Mouse (Mus musculus) CH12.LX (cell line): ENCODE results near the gene Hpcal4. TPM values are rescaled to one million over a fixed set of nuclear protein-coding genes. Genes with fewer than 3 reads are reported as not detected.

Source experiments
- DNase-seq: peaks from one replicate; pipeline ENCODE4 v3.0.0-alpha.2; 2013; ENCODE audit errors: extremely low read depth
- H3K27ac ChIP-seq: 2 replicates; pipeline ENCODE4 v1.5.1; 2012; ENCODE audit warnings: low read depth, mild to moderate bottlenecking, control low read depth, moderate library complexity; ENCODE audit not compliant: insufficient read depth
- H3K27me3 ChIP-seq: replicated peaks from 2 replicates; pipeline ENCODE3; 2012; ENCODE audit warnings: inconsistent platforms
- H3K36me3 ChIP-seq, 2 experiments: replicated peaks in 1 of 2; 2 replicates each; pipeline versions ENCODE3 to v1.6.1; 2012; ENCODE audit warnings: inconsistent platforms in 1 of 2, low read length in 1 of 2, mild to moderate bottlenecking in 1 of 2, mixed read lengths in 1 of 2, moderate library complexity in 1 of 2; ENCODE audit not compliant: control insufficient read depth in 1 of 2, insufficient read depth in 1 of 2
- H3K4me1 ChIP-seq, 2 experiments: 2 replicates each; pipeline ENCODE4 v1.6.1; 2012; ENCODE audit warnings: inconsistent platforms in 1 of 2, moderate library complexity in 1 of 2; ENCODE audit not compliant: insufficient read depth in 2 of 2, control insufficient read depth in 1 of 2
- H3K4me2 ChIP-seq: 2 replicates; pipeline ENCODE4 v1.6.1; 2012; ENCODE audit warnings: low read depth, mild to moderate bottlenecking, control low read depth; ENCODE audit not compliant: poor library complexity, insufficient read depth, severe bottlenecking
- H3K4me3 ChIP-seq, 3 experiments: fragments of 150-350 bp in 1 of 3; sonication (generic) in 1 of 3; replicated peaks in 1 of 3; 2 replicates each; pipeline versions ENCODE3 to v1.5.1; 2011 to 2012; ENCODE audit warnings: low read depth in 2 of 3, low read length in 2 of 3, mild to moderate bottlenecking in 2 of 3, moderate library complexity in 2 of 3, control low read depth in 1 of 3, improper control_type of control experiment in 1 of 3, inconsistent platforms in 1 of 3, mixed read lengths in 1 of 3; ENCODE audit not compliant: poor library complexity in 1 of 3
- H3K79me2 ChIP-seq: replicated peaks from 2 replicates; pipeline ENCODE4 v1.6.1; 2012; ENCODE audit warnings: mild to moderate bottlenecking, moderate library complexity; ENCODE audit not compliant: control insufficient read depth, poor library complexity, insufficient read depth, severe bottlenecking; ENCODE audit errors: extremely low read depth
- H3K9ac ChIP-seq: 2 replicates; pipeline ENCODE4 v1.6.1; 2012; ENCODE audit warnings: low read depth, mild to moderate bottlenecking, control low read depth, moderate library complexity; ENCODE audit not compliant: insufficient read depth
- H3K9me3 ChIP-seq: replicated peaks from 2 replicates; pipeline ENCODE3; 2012; ENCODE audit warnings: low read length, inconsistent platforms, mixed read lengths
- CTCF ChIP-seq, 2 experiments: IDR thresholded peaks in 1 of 2; conservative IDR thresholded peaks in 1 of 2; 2 replicates each; pipeline ENCODE4 v1.5.1; 2011 to 2012; ENCODE audit warnings: low read depth in 2 of 2, low read length in 2 of 2, improper control_type of control experiment in 1 of 2, inconsistent platforms in 1 of 2, mild to moderate bottlenecking in 1 of 2, moderate library complexity in 1 of 2
- GABPA ChIP-seq: IDR thresholded peaks from 2 replicates; pipeline ENCODE4 v1.6.1; 2012; ENCODE audit warnings: low read depth, low read length, improper control_type of control experiment, inconsistent platforms; ENCODE audit not compliant: insufficient replicate concordance
- HCFC1 ChIP-seq: IDR thresholded peaks from 2 replicates; pipeline ENCODE4 v1.6.1; 2012; ENCODE audit warnings: low read depth, mild to moderate bottlenecking, inconsistent platforms, low read length, improper control_type of control experiment
- MAFK ChIP-seq: IDR thresholded peaks from 2 replicates; pipeline ENCODE4 v1.6.1; 2011; ENCODE audit warnings: low read length, improper control_type of control experiment; ENCODE audit not compliant: insufficient replicate concordance
- MAX ChIP-seq: IDR thresholded peaks from 2 replicates; pipeline ENCODE4 v1.6.1; 2011; ENCODE audit warnings: low read length, improper control_type of control experiment
- MEF2A ChIP-seq: IDR thresholded peaks from 2 replicates; pipeline ENCODE4 v1.6.1; 2014; ENCODE audit warnings: low read depth, mild to moderate bottlenecking, inconsistent platforms, low read length, improper control_type of control experiment, borderline replicate concordance
- MXI1 ChIP-seq: IDR thresholded peaks from 2 replicates; pipeline ENCODE4 v1.6.1; 2011; ENCODE audit warnings: mild to moderate bottlenecking, low read depth, low read length, improper control_type of control experiment
- NELFE ChIP-seq: IDR thresholded peaks from 2 replicates; pipeline ENCODE4 v1.6.1; 2011; ENCODE audit warnings: low read depth, low read length, improper control_type of control experiment
- POLR2AphosphoS2 ChIP-seq: IDR thresholded peaks from 2 replicates; pipeline ENCODE4 v1.6.1; 2011; ENCODE audit warnings: low read depth, low read length, improper control_type of control experiment
- RCOR1 ChIP-seq: conservative IDR thresholded peaks from 2 replicates; pipeline ENCODE4 v1.6.1; 2012; ENCODE audit warnings: low read depth, mild to moderate bottlenecking, inconsistent platforms, low read length, improper control_type of control experiment
- SIN3A ChIP-seq: IDR thresholded peaks from 2 replicates; pipeline ENCODE4 v1.6.1; 2012; ENCODE audit warnings: low read length, improper control_type of control experiment, inconsistent platforms
- SMC3 ChIP-seq: IDR thresholded peaks from 2 replicates; pipeline ENCODE4 v1.6.1; 2011; ENCODE audit warnings: low read depth, low read length, improper control_type of control experiment
- TBP ChIP-seq: conservative IDR thresholded peaks from 2 replicates; pipeline ENCODE4 v1.6.1; 2011; ENCODE audit warnings: low read depth, low read length, improper control_type of control experiment
- TCF12 ChIP-seq: IDR thresholded peaks from 2 replicates; pipeline ENCODE4 v1.6.1; 2014; ENCODE audit warnings: low read depth, mild to moderate bottlenecking, inconsistent platforms, low read length, improper control_type of control experiment
- ZC3H11A ChIP-seq: IDR thresholded peaks from 2 replicates; pipeline ENCODE4 v1.6.1; 2012; ENCODE audit warnings: low read depth, mild to moderate bottlenecking, inconsistent platforms, low read length, improper control_type of control experiment
- ZKSCAN1 ChIP-seq: IDR thresholded peaks from 2 replicates; pipeline ENCODE4 v1.6.1; 2012; ENCODE audit warnings: low read depth, inconsistent platforms, low read length, improper control_type of control experiment, borderline replicate concordance
- dilution Hi-C: fragments of 300-500 bp; cut with MboI; formaldehyde crosslinking; loops from 2 replicates; pipeline ENCODE4 v1.14.3; 2020; ENCODE audit warnings: low sequenced_read_pairs; ENCODE audit not compliant: extremely low pct_unique_long_range_greater_than_20kb, extremely low pct_ligation_motif_present
- in situ Hi-C: fragments of 300-500 bp; cut with MboI; formaldehyde crosslinking; loops from 3 replicates; pipeline ENCODE4 v1.14.3; 2019; ENCODE audit warnings: low sequenced_read_pairs, low pct_ligation_motif_present, low pct_unique_long_range_greater_than_20kb, mixed read lengths
- polyA plus RNA-seq: library from polyadenylated mRNA; unstranded; fragments of >175 nt; gene quantifications from 2 replicates; pipeline ENCODE4 v1.2.1, GENCODE M21; 2012; ENCODE audit warnings: low read depth; ENCODE audit not compliant: insufficient read length
- total RNA-seq, 2 experiments: library from RNA; depleted of rRNA; stranded (reverse); fragments of 300-350 nt in 1 of 2; fragments of >200 nt in 1 of 2; gene quantifications; 2 replicates each; pipeline ENCODE4 v1.2.3; 2012 to 2014

Hpcal4 gene
- total and polyA plus RNA-seq, 3 experiments = not detected

DNA sequence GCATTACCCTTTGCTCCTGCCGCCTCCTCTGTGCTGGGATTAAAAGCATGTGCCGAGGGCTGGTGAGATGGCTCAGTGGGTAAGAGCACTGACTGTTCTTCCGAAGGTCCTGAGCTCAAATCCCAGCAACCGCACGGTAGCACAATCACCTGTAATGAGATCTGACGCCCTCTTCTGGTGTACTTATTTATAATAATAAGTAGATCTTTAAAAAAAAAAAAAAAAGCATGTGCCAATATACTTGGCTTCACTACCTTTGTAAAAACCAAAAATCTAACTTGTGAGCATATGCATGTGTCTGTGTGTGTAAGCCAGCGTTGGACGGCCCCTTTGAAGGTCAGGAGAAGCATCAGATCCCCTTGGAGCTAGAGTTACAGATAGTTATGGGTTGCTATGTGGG is 28.0 kb downstream of the Hpcal4 start:
- DNase-seq = no peak
- in situ Hi-C loops (no loop called here), dilution Hi-C loops (no loop called here)
- Histone ChIP-seq H3K4me3 (no peak overlapping the region), H3K27ac (no peak overlapping the region), H3K36me3 (no peaks in the 10 kb centered on the region), H3K4me1 (no peaks in the 10 kb centered on the region), H3K79me2 (no peaks in the 10 kb centered on the region), H3K27me3 (peaks cover 96% of the 10 kb centered on the region), H3K9ac (no peak overlapping the region), H3K4me2 (no peak overlapping the region), H3K9me3 (no peaks in the 10 kb centered on the region)
- no peak for TF ChIP-seq GABPA
- TF ChIP-seq SIN3A = no peak
- TF ChIP-seq MAX = no peak

DNA sequence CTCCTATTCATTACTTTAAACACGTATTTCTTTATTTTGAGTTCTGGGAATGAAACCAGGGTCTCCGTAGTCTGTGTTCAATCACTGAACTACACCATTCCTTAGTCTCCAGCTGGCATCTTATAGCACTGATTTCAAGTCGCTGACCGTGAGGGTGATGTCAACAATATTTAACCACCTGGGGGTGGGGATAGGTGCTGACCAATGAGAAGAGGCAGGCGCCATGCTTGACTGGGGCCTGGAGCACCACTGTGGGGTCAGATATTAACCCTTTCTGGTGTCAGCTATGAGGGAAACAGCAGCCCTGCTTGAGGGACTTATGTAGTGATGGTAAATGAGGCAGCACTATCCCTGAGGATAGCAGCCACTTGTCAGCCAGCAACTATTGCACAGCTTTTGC is 28.4 kb downstream of the Hpcal4 start:
- Histone ChIP-seq H3K27me3 (peaks cover 96% of the 10 kb centered on the region), H3K79me2 (no peaks in the 10 kb centered on the region), H3K9ac (no peak overlapping the region), H3K36me3 (no peaks in the 10 kb centered on the region), H3K9me3 (no peaks in the 10 kb centered on the region), H3K4me3 (no peak overlapping the region), H3K27ac (no peak overlapping the region), H3K4me2 (no peak overlapping the region), H3K4me1 (no peaks in the 10 kb centered on the region)
- DNase-seq = no peak
- dilution Hi-C loops = no loop called here
- in situ Hi-C loops = no loop called here
- TF ChIP-seq HCFC1 (no peak), MAFK (no peak), TCF12 (no peak), POLR2AphosphoS2 (no peak), NELFE (no peak), MEF2A (no peak), ZC3H11A (no peak), SMC3 (no peak), MAX (no peak), CTCF (conservative IDR thresholded peaks at IDR 0.05 in 1 of 2, IDR thresholded peaks at IDR 0.05 in 1 of 2; ENCODE audit: low read depth in 2 of 2, low read length in 2 of 2) (no peak), TBP (no peak), MXI1 (no peak), RCOR1 (no peak), ZKSCAN1 (no peak)
